Mouse (Mus musculus) C2C12 (cell line): ENCODE measurements at regions not wholly inside any gene's neighbourhood (a gene's known extent, or its start where the extent isn't known, plus 50 kb on each side); places are given as distances from the start of the nearest gene placed in this dataset.

Experiments
- CTCF ChIP-seq: IDR thresholded peaks from one replicate; pipeline ENCODE4 v1.5.1; 2011; ENCODE audit not compliant: control insufficient read depth, insufficient read depth, insufficient read length
- MAX ChIP-seq: IDR thresholded peaks from one replicate; pipeline ENCODE4 v1.6.1; 2011; ENCODE audit warnings: mild to moderate bottlenecking, control low read depth
- USF1 ChIP-seq: IDR thresholded peaks from one replicate; pipeline ENCODE4 v1.6.1; 2011; ENCODE audit warnings: low read depth, mild to moderate bottlenecking, control low read depth, moderate library complexity

DNA sequence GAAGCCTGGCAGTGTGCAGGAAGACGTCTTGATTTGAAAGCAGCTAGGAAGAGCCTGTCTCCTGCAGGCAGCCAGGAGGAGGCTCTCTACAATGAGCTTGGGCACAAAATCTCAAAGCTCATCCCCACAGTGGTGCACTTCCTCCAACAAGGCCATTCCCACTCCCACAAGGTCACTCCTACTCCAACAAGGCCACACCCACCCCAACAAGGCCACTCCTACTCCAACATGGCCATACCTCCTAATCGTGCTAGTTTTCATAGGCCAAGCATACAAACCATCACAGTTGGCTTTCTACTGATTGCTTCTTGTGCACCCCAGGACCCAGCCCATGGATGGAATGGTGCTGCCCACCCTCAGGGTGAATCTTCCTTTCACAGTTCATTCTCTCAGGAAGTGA, 223.7 kb downstream of the Matn1 start:
- TF ChIP-seq CTCF (no peak), USF1 (no peak), MAX (no peak)
